Mouse (Mus musculus) monocyte, adult 2 months (primary cell): ENCODE results near the gene Mrvi1.

Source experiments
- DNase-seq, 2 experiments: peaks; one replicate each; pipeline ENCODE4 v3.0.0; 2022; ENCODE audit warnings: low spot score in 2 of 2, low read depth in 1 of 2

Mrvi1 gene

GRCm38 (mm10) chr7:110982053-110982705 is at the start of gene Mrvi1:
Gene Mrvi1 (minus strand): TSS chr7:110982461.
- no peak for DNase-seq

- DNase-seq: no peak
These were observed 46.8 kb upstream of the Mrvi1 start for GRCm38 (mm10) chr7:111029046-111029553.

- peak; percentile 75 to 93 for DNase-seq
These were observed 46.2 kb upstream of the Mrvi1 start, which contains the start of gene Ctr9 for GRCm38 (mm10) chr7:111028281-111029045. Gene Ctr9 (plus strand): TSS chr7:111028951.

GRCm38 (mm10) chr7:111024912-111025311 is 42.7 kb upstream of the Mrvi1 start:
- DNase-seq: no peak

- DNase-seq: no peak
These were observed 41.9 kb upstream of the Mrvi1 start for GRCm38 (mm10) chr7:111024068-111024594.

GRCm38 (mm10) chr7:111020814-111021213 is 38.6 kb upstream of the Mrvi1 start:
- no peak for DNase-seq

- no peak for DNase-seq
These were observed 34.7 kb upstream of the Mrvi1 start for GRCm38 (mm10) chr7:111016921-111017320.

- no peak for DNase-seq
These were observed 33.5 kb upstream of the Mrvi1 start for GRCm38 (mm10) chr7:111015731-111016130.

GRCm38 (mm10) chr7:111014893-111015292 is 32.6 kb upstream of the Mrvi1 start:
- DNase-seq: peak; percentile 57 to 75

- DNase-seq: peak in 1 of 2 experiments; percentile 13
These were observed 31.9 kb upstream of the Mrvi1 start for GRCm38 (mm10) chr7:111014039-111014605.

- DNase-seq: no peak
These were observed 22.0 kb upstream of the Mrvi1 start for GRCm38 (mm10) chr7:111004136-111004840.

GRCm38 (mm10) chr7:110998887-110999827 is 16.9 kb upstream of the Mrvi1 start:
- DNase-seq: no peak

GRCm38 (mm10) chr7:110991221-110991494 is 8.9 kb upstream of the Mrvi1 start:
- no peak for DNase-seq

- DNase-seq: no peak
These were observed 8.3 kb upstream of the Mrvi1 start for GRCm38 (mm10) chr7:110990356-110991220.

- no peak for DNase-seq
These were observed 7.1 kb upstream of the Mrvi1 start for GRCm38 (mm10) chr7:110989286-110989879.

GRCm38 (mm10) chr7:110988081-110988480 is 5.8 kb upstream of the Mrvi1 start:
- DNase-seq: no peak

GRCm38 (mm10) chr7:110985581-110986265 is 3.5 kb upstream of the Mrvi1 start:
- no peak for DNase-seq

GRCm38 (mm10) chr7:110983621-110984020 is 1.4 kb upstream of the Mrvi1 start:
- DNase-seq: no peak
